Mouse (Mus musculus) bone marrow, adult 2 months (tissue): ENCODE measurements at regions not wholly inside any gene's neighbourhood (a gene's known extent, or its start where the extent isn't known, plus 50 kb on each side); places are given as distances from the start of the nearest gene placed in this dataset.

ENCODE experiments used
- H3K27ac ChIP-seq: fragments of 200-500 bp; 2 replicates; pipeline ENCODE4 v1.5.1; 2012; ENCODE audit warnings: low read depth, mild to moderate bottlenecking, control low read depth, inconsistent platforms, low read length; ENCODE audit not compliant: control insufficient read depth, poor library complexity, insufficient read depth
- H3K4me1 ChIP-seq: fragments of 200-500 bp; 2 replicates; pipeline ENCODE4 v1.6.1; 2011; ENCODE audit warnings: low read length; ENCODE audit not compliant: control insufficient read depth, insufficient read depth
- H3K4me3 ChIP-seq: fragments of 200-500 bp; replicated peaks from 2 replicates; pipeline ENCODE3; 2011; ENCODE audit warnings: mild to moderate bottlenecking, low read depth, low read length, control low read depth; ENCODE audit not compliant: control insufficient read depth
- CTCF ChIP-seq: fragments of 200-500 bp; IDR thresholded peaks from 2 replicates; pipeline ENCODE4 v1.5.1; 2011; ENCODE audit warnings: low read length, control low read depth; ENCODE audit not compliant: control insufficient read depth, insufficient read depth
- POLR2A ChIP-seq: fragments of 200-500 bp; IDR thresholded peaks from 2 replicates; pipeline ENCODE4 v1.6.1; 2011; ENCODE audit warnings: low read depth, mild to moderate bottlenecking, control low read depth, low read length, borderline replicate concordance; ENCODE audit not compliant: control insufficient read depth
- WGBS: fragments of 180-500 bp; shearing (Covaris S2); methylation state at CpG from one replicate; pipeline ENCODE4 v1.1.7; 2018; 5-methylcytosine and 5-hydroxymethylcytosine counted together

GRCm38 (mm10) chr14:76883231-76883651 is 153.3 kb upstream of the Ccdc122 start:
- TF ChIP-seq CTCF (no peak), POLR2A (no peak)
- Histone ChIP-seq H3K4me1 (no peaks in the 10 kb centered on the region), H3K27ac (no peak overlapping the region), H3K4me3 (no peak overlapping the region)
- whole genome bisulfite sequencing, result 59% methylated on average over 3 of the region's 3 CpGs

GRCm38 (mm10) chr14:76882711-76883171 is 153.8 kb upstream of the Ccdc122 start:
- H3K27ac ChIP-seq, result no peak overlapping the region
- no peak overlapping the region for H3K4me3 ChIP-seq
- TF ChIP-seq CTCF (no peak), POLR2A (no peak)
- WGBS, result 33% methylated on average over 5 of the region's 5 CpGs
- no peaks in the 10 kb centered on the region for H3K4me1 ChIP-seq

- Histone ChIP-seq H3K4me3 (no peak overlapping the region), H3K4me1 (no peaks in the 10 kb centered on the region), H3K27ac (no peak overlapping the region)
- no peak for TF ChIP-seq POLR2A
- TF ChIP-seq CTCF, result no peak
- 77% methylated on average over 3 of the region's 3 CpGs for WGBS
Observed at GRCm38 (mm10) chr14:76880851-76881250, 155.7 kb upstream of the Ccdc122 start.

GRCm38 (mm10) chr14:76877306-76877705 is 159.3 kb upstream of the Ccdc122 start:
- H3K27ac ChIP-seq, result no peak overlapping the region
- 71% methylated on average over 5 of the region's 5 CpGs for WGBS
- no peaks in the 10 kb centered on the region; the same call in 1 of the 2 replicates for H3K4me1 ChIP-seq
- H3K4me3 ChIP-seq, result no peak overlapping the region
- TF ChIP-seq POLR2A, result no peak
- no peak for TF ChIP-seq CTCF

GRCm38 (mm10) chr14:76876015-76876414 is 160.6 kb upstream of the Ccdc122 start:
- TF ChIP-seq POLR2A (no peak), CTCF (no peak)
- H3K27ac ChIP-seq, result no peak overlapping the region

GRCm38 (mm10) chr14:76875266-76875900 is 161.2 kb upstream of the Ccdc122 start:
- Histone ChIP-seq H3K4me1 (no peaks in the 10 kb centered on the region; the same call in 1 of the 2 replicates), H3K4me3 (no peak overlapping the region), H3K27ac (no peak overlapping the region)
- TF ChIP-seq CTCF (no peak), POLR2A (no peak)
- WGBS, result 59% methylated on average over 8 of the region's 8 CpGs

More at GRCm38 (mm10) chr14:76876015-76876414, 160.6 kb upstream of the Ccdc122 start:
- Histone ChIP-seq H3K4me3 (no peak overlapping the region), H3K4me1 (no peaks in the 10 kb centered on the region; the same call in 1 of the 2 replicates)
- WGBS, result 51% methylated on average over 7 of the region's 7 CpGs

- Histone ChIP-seq H3K27ac (no peak overlapping the region), H3K4me3 (no peak overlapping the region), H3K4me1 (no peaks in the 10 kb centered on the region; the same call in 1 of the 2 replicates)
- WGBS, result 64% methylated on average over 8 of the region's 8 CpGs
- TF ChIP-seq POLR2A (no peak), CTCF (no peak)
Observed at GRCm38 (mm10) chr14:76874542-76875265, 161.9 kb upstream of the Ccdc122 start.

GRCm38 (mm10) chr14:76873684-76874083 is 162.9 kb upstream of the Ccdc122 start:
- no peaks in the 10 kb centered on the region; the same call in 1 of the 2 replicates for H3K4me1 ChIP-seq
- 28% methylated on average over 5 of the region's 5 CpGs for WGBS
- H3K4me3 ChIP-seq, result no peak overlapping the region
- no peak overlapping the region for H3K27ac ChIP-seq
- TF ChIP-seq POLR2A (no peak), CTCF (no peak)
